Mouse (Mus musculus) NIH3T3 (cell line): ENCODE results near the gene Ces1c.

Experiments used
- DNase-seq: peaks from one replicate; pipeline ENCODE4 v3.0.0-alpha.2; 2012; ENCODE audit warnings: low read depth

Gene Ces1c

DNA sequence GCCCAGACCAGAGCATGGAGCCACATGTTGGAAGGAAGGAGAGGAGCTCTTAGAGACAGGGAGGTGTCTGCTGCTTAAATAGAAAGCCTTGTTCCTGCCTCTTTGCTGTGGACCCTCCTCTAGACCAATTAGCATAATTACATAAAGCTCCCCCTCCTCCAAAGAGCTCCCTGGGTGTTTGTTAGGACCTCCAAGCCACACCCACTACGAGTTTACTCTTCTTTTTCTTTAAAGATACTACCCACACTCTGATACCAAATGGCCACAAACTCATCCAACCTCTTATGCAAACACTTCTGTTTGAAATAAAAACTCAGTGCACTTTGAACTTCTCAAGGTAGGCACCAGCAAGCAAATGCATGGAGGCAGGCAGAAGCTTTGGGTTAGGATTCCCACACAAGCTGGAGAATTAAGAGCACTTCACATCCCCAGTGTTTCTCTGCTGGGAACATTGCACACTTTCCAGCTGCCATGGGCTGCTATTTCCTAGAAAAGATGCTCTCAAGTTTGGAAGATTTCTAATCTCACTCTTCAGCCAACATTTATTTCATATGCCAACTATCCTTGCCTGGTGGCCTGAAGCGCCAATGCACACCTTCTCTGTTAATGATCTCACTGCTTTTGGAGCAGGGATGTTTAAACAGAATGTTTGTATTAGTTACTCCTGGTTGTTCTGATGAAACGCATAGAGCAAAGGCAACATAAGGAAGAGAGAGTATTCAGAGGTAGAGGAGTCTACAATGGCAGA lies at the start of gene Ces1c:
Gene Ces1c (minus strand): TSS at position 51 of the 748 bp plus-strand sequence.
- DNase-seq: no peak

GRCm38 (mm10) chr8:93180581-93181129 lies 49.6 kb upstream of the Ces1c start:
- DNase-seq: no peak

- DNase-seq: no peak
Measured at GRCm38 (mm10) chr8:93176593-93176992, 45.5 kb upstream of the Ces1c start.

GRCm38 (mm10) chr8:93174554-93174953 lies 43.5 kb upstream of the Ces1c start:
- DNase-seq: no peak

DNA sequence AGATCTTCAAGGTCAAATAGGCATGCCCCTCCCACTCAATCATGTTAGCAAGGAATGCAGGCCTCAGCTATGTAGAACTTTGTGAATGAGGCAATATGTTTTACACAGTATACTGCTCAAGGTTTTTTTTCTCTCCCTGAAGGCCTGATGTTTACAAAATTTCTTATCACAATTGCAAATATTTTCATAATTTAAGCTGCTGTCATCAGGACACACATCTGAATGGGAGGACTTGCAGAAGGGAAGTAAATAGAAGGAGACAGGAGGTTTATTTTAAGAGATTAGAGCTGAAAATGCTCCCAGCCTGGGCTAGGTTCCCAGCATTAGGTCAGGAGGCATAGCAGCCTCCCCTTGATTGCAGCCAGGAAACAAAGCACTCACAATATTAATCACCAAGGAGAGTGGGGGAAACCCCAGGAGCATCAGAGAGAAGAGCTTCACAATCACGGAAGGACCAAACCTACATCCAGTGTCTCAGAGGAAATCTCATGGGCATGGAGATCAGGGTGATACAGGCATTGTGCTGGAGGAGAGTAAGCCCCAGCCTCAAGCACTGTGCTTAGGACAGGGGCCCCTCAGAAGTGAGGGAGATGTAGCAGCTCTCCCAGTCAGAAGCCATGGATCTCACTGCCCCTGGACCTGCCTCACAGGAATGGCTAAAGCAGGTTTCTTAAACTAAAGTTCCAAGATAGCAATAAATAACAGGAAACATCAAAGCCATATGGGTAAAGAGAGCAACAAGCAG lies 40.9 kb upstream of the Ces1c start:
- DNase-seq: peak; percentile 7

DNA sequence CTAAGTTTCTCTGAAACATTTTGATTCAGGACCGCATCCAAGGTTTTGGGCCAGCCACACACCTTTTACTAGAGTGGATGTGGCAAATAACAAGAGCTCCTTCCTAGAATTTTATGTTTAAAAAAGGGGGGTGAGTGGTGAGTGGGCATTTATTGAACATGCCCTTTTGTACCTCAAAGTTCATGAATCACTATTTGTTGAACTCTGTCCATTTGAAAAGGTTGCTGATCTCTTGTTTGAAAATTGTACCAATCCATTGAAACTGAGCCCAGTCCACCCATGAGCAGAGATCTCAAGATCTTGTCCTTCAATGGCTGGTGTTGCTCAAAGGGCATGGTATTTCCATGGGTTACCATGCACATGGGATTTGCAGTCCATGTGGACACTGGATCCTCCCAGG lies 32.3 kb upstream of the Ces1c start:
- DNase-seq: no peak

GRCm38 (mm10) chr8:93151401-93151800 lies 20.3 kb upstream of the Ces1c start:
- DNase-seq: peak; percentile 29

DNA sequence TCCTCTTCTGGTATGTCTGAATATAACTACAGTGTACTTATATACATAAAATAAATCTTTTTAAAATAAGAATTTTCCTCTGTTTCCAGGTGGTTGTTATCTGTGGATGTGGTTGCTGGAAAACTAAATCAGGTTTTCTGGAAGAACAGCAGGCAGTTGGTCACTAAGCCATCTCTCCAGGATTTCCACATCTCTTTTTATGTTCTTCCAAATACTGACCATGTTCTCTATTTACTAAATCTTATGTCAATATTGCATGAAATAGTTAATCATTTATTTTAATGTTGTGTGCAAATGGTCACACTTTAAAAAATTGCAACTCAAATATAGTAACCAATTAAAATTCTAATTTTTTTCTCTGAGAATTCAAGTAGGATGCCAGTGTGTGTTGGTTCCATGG lies 16.2 kb upstream of the Ces1c start:
- no peak for DNase-seq

- peak; percentile 84 for DNase-seq
Measured at GRCm38 (mm10) chr8:93140696-93141095, 9.6 kb upstream of the Ces1c start.

DNA sequence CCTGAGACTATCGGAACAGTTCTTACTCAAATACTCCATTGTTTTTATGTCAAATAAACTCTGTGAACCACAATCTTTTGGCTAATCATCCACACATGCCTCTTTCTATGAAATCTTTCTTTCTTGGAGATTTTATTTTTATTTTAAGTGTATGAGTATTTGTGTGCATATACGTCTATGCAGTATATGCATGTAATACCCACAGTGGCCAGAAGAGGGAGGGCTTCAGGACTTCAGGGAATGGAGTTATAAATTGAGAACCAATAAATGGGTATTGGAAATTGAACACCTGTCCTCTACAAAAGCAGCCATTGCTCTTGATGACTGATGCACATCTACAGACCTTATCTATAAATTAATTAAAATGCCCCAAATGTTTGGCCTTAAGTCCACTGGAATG lies 1.1 kb upstream of the Ces1c start:
- no peak for DNase-seq

DNA sequence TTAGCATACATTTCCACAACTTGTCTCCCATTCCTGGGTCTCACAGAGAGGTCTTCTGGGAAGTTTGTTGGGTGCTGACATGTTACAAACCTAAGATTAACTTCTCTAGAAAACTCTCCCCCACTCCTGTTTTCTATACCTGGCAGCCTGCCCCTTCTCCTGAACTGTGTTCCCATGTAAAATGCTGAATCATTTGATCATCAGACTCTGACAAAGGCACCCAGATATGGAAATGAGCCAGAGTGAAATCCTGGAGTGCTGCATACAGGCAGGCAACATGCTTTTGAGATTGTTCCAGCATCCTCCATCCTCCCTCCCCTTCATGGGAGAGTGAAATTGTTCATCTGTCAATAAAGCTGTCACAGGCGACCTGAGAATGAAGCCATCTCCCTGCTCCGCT lies 4.6 kb downstream of the Ces1c start:
- DNase-seq: no peak

GRCm38 (mm10) chr8:93122005-93122404 lies 9.1 kb downstream of the Ces1c start:
- DNase-seq: no peak

DNA sequence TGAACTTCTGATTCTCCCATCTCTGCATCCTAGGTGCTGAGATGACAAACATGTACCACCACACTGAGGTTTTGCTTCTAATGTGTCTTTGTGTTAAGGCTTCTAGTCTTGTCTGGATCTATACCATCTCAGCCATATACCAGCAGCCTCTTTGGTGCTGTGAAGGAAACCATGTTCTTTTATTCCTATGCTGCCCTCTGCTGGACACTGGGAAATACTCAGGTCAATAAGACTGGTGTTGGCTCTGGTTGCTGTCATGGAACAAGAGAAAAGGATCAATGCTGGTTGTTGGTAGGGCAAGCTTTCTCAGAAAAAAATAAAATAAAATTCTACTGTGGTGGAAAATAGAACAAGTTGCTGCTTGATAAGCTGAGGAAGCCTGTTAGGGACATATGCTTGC lies 35.7 kb downstream of the Ces1c start:
- DNase-seq: peak; percentile 56

GRCm38 (mm10) chr8:93091324-93091723 lies 39.8 kb downstream of the Ces1c start:
- DNase-seq: no peak

GRCm38 (mm10) chr8:93088686-93089122 lies 42.4 kb downstream of the Ces1c start:
- DNase-seq: no peak

DNA sequence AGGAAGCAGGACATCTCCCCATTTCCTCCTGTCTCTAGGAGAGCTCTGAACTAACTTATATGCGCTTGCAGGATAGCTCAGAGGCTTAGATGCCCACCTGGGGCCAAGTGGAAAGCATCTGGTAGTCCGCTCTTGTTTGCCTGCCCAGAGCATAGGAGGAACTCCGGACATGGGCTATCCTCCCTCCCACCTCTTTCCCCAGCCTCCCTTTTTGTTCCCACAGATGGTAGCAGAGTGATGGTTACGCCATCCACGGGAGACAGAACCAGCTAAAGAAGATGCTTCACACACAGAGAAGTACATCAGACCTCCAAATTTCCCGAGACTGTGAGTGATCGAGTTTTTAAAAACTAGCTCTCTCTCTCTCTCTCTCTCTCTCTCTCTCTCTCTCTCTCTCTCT lies 42.9 kb downstream of the Ces1c start:
- DNase-seq: no peak

- no peak for DNase-seq
Measured at GRCm38 (mm10) chr8:93079887-93080286, 51.2 kb downstream of the Ces1c start, which contains the start of gene Ces1b. TSS of gene Ces1b (minus strand) at chr8:93080017.

DNA sequence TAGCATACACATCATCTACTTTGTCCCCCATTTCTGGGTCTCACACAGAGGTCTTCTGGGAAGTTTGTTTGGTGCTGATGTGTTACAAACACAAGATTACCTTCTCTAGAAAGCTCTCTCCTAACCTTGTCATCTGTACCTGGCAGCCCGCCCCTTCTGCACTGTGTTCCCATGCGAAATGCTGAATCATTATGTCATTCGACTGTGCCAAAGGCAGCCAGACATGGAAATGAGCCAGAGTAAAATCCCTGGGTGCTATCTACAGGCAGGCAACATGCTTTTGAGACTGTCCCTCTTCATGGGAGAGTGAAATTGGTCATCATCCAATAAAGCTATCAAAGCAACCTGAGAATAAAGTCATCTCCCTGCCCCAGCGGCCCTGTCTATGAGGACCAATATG lies 55.8 kb downstream of the Ces1c start:
- DNase-seq: no peak

GRCm38 (mm10) chr8:93063416-93064117 lies 67.5 kb downstream of the Ces1c start:
- DNase-seq: no peak

DNA sequence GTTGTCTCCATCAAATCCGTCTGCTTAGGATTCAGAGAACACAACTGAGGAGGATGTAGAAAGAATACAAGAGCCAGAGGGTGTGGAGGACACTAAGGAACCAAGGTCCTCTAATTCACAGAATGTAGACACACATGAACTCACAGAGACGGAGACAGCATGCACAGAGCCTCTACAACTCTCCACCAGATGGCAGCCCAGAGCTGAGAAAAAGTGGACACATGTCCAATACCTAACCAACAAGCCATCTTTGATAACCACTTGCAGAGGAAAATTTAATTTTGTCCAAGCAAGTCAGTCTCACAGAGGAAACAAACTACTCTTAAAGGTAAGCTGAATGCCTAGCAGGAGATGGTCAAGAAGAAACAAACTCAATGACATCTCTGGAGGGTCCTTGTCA lies 71.9 kb downstream of the Ces1c start:
- peak; percentile 81 for DNase-seq

GRCm38 (mm10) chr8:93055238-93055637 lies 75.8 kb downstream of the Ces1c start:
- no peak for DNase-seq
